ENCODE assay signal across 10 mouse cellular contexts in genomic region chr17:13705481-13705921, GRCm38 (mm10). TPM values are rescaled to one million over a fixed set of nuclear protein-coding genes. Genes with fewer than 3 reads are reported as not detected.
A peak's percentile ranks its signal among the peaks of the same experiment; 100 is the strongest.
DNase-seq lines count a peak whose midpoint lies in the region; ATAC-seq lines count a peak whose summit lies in the region.
"Had no signal": no experiment of that assay in that cellular context is flagged by ENCODE, and none has a peak within 500 bp of the region (broad histone marks: within the 10 kb centered on the region; RNA-seq: fewer than 3 reads in every experiment).

No protein-coding gene starts in this region.

- DNase-seq in hindbrain, embryonic 11.5 days (ENCODE audit: low spot score), result peak; percentile 23
- no peak for DNase-seq in hindbrain, embryonic 14.5 days (ENCODE audit: low spot score)
- peak; percentile 86 for DNase-seq in adipocyte (ENCODE audit: low spot score)
- DNase-seq in heart, adult 18-20 months, result peak; percentile 42 to 68
- DNase-seq in kidney, postnatal 10 days, result peak; percentile 53
- no peak for DNase-seq in left cerebral cortex, postnatal 25 days (ENCODE audit: low spot score in 2 of 2)

- H3K27ac ChIP-seq in hindbrain, embryonic 11.5 days (ENCODE audit: low read depth, low read length), result no peak overlapping the region
- no peak overlapping the region for H3K27ac ChIP-seq in hindbrain, embryonic 14.5 days
- H3K27ac ChIP-seq: stomach, embryonic 15.5 days had no signal

- H3K36me3 ChIP-seq in hindbrain, embryonic 11.5 days (ENCODE audit: control insufficient read depth, insufficient read depth, low read length), result no peaks in the 10 kb centered on the region
- no peaks in the 10 kb centered on the region for H3K36me3 ChIP-seq in hindbrain, embryonic 14.5 days (replicated peaks; ENCODE audit: control insufficient read depth, insufficient read depth)
- H3K36me3 ChIP-seq: stomach, embryonic 15.5 days had no signal

- H3K4me3 ChIP-seq in hindbrain, embryonic 11.5 days (ENCODE audit: low read depth, low read length), result no peak overlapping the region
- no peak overlapping the region for H3K4me3 ChIP-seq in hindbrain, embryonic 14.5 days (replicated peaks; ENCODE audit: low read length)
- H3K4me3 ChIP-seq: stomach, embryonic 15.5 days had no signal

- 0 out of 2 replicates have a peak, but pooled peaks have one; percentile 30 for ATAC-seq in hindbrain, embryonic 11.5 days (ENCODE audit: low FRiP score)
- ATAC-seq in hindbrain, embryonic 14.5 days (ENCODE audit: low FRiP score), result no peak
- no peak for ATAC-seq in frontal cortex, adult (ENCODE audit: low TSS enrichment)
- no peak for ATAC-seq in megakaryocyte progenitor cell, adult 5-6 weeks (replicated peaks; ENCODE audit: poor library complexity)
- ATAC-seq: CD4-positive, CD25-positive, alpha-beta regulatory T cell, adult 4 months had no signal

- no peak overlapping the region for H3K4me2 ChIP-seq in hindbrain, embryonic 11.5 days (replicated peaks; ENCODE audit: low read depth, low read length)
- no peak overlapping the region for H3K4me2 ChIP-seq in hindbrain, embryonic 14.5 days (replicated peaks)
- H3K4me2 ChIP-seq: stomach, embryonic 15.5 days had no signal

- WGBS in hindbrain, embryonic 11.5 days, result 26% methylated on average over 4 of the region's 4 CpGs
- WGBS in hindbrain, embryonic 14.5 days, result 26% methylated on average over 4 of the region's 4 CpGs

- intact Hi-C loops in left cerebral cortex, postnatal 25 days (cut with DNase I), result no loop called here

- H3K4me1 ChIP-seq in hindbrain, embryonic 11.5 days (replicated peaks; ENCODE audit: control insufficient read depth, insufficient read depth, low read length), result no peaks in the 10 kb centered on the region; the same call in 1 of the 2 replicates
- H3K4me1 ChIP-seq in hindbrain, embryonic 14.5 days (replicated peaks; ENCODE audit: control insufficient read depth, insufficient read depth, low read length), result peaks cover 16% of the 10 kb centered on the region

- no peak overlapping the region for H3K9ac ChIP-seq in hindbrain, embryonic 11.5 days (ENCODE audit: low read depth, low read length)
- H3K9ac ChIP-seq in hindbrain, embryonic 14.5 days, result no peak overlapping the region
- H3K9ac ChIP-seq: stomach, embryonic 15.5 days had no signal

- H3K27me3 ChIP-seq in hindbrain, embryonic 11.5 days (ENCODE audit: control insufficient read depth, insufficient read depth, low read length), result no peaks in the 10 kb centered on the region
- H3K27me3 ChIP-seq in hindbrain, embryonic 14.5 days (ENCODE audit: control insufficient read depth, insufficient read depth, low read length), result no peaks in the 10 kb centered on the region
- H3K27me3 ChIP-seq: stomach, embryonic 15.5 days had no signal

- no peaks in the 10 kb centered on the region for H3K9me3 ChIP-seq in hindbrain, embryonic 11.5 days (ENCODE audit: control insufficient read depth, low read length)
- no peaks in the 10 kb centered on the region for H3K9me3 ChIP-seq in hindbrain, embryonic 14.5 days (ENCODE audit: control insufficient read depth, low read length)
- H3K9me3 ChIP-seq: stomach, embryonic 15.5 days had no signal

RNA-seq across cellular contexts. Expression of gene Afdn, which starts 54.8 kb away (rescaled TPM):
- polyA plus RNA-seq in hindbrain, embryonic 11.5 days (2014; fragmentation: Nextera tagmentation; extraction: Ambion mirVana), result 108 and 123 TPM in 2 replicates
- 117 and 140 TPM in 2 replicates for polyA plus RNA-seq in hindbrain, embryonic 14.5 days (2014; fragmentation: Nextera tagmentation; extraction: Ambion mirVana)
- 10 to 100 TPM; 49.0 to 52.5 TPM for total RNA-seq in heart, adult 18-20 months (2021)
- 2.5 and 3.7 TPM in 2 replicates for total RNA-seq in megakaryocyte progenitor cell, adult 5-6 weeks (2015)
- 2.6 and 5.6 TPM in 2 replicates for total RNA-seq in megakaryocyte progenitor cell, adult 5-6 weeks (2017)
- total RNA-seq in left cerebral cortex, postnatal 25 days (2021), result 100 to 1,000 TPM; 117 TPM

RNA-seq across cellular contexts. Expression of gene Tcte2, which starts 56.1 kb away (rescaled TPM):
- polyA plus RNA-seq in hindbrain, embryonic 11.5 days (2014; fragmentation: Nextera tagmentation; extraction: Ambion mirVana), result 9.1 and 16.8 TPM in 2 replicates
- polyA plus RNA-seq in hindbrain, embryonic 14.5 days (2014; fragmentation: Nextera tagmentation; extraction: Ambion mirVana), result 17.1 and 20.3 TPM in 2 replicates
- total RNA-seq in heart, adult 18-20 months (2021), result 1 to 10 TPM; 4.7 to 6.0 TPM
- 1.0 TPM in 1 of 2 replicates, not detected in the other for total RNA-seq in megakaryocyte progenitor cell, adult 5-6 weeks (2015)
- total RNA-seq in megakaryocyte progenitor cell, adult 5-6 weeks (2017), result not detected in 2 replicates
- total RNA-seq in left cerebral cortex, postnatal 25 days (2021), result 10 to 100 TPM; 22.8 to 23.2 TPM
- polyA plus RNA-seq: CD4-positive, CD25-positive, alpha-beta regulatory T cell, adult 4 months had no signal

Comparison
In these comparisons a context has a peak if more than half of its experiments do, and no peak if none do; other contexts are left out.
1. DNase-seq: peak in hindbrain, embryonic 11.5 days (single experiment), adipocyte (single experiment), heart, adult 18-20 months (2 of 2) and kidney, postnatal 10 days (single experiment); none in hindbrain, embryonic 14.5 days (single experiment) and left cerebral cortex, postnatal 25 days (0 of 2).
2. RNA of gene Afdn, which starts 54.8 kb away (total RNA-seq): 117 TPM in left cerebral cortex, postnatal 25 days and 49.0 to 52.5 TPM in heart, adult 18-20 months; 2.5 to 5.6 TPM in megakaryocyte progenitor cell, adult 5-6 weeks; every median in the first group is over 4 times any median in the second.